Mouse (Mus musculus): ENCODE results near the gene Schip1.

GRCm38 (mm10) chr3:68638703-68639102 is 574.1 kb downstream of the Schip1 start:
- no peak for TF ChIP-seq TAL1 (IDR thresholded peaks at IDR 0.05; ENCODE audit: low read length)
- no peak for TF ChIP-seq GATA1 (IDR thresholded peaks at IDR 0.05; ENCODE audit: low read length)
